Mouse (Mus musculus) 3T3-L1 (cell line): ENCODE data around the gene Tmco1.

ENCODE experiments used
- DNase-seq: peaks from one replicate; pipeline ENCODE4 v3.0.0-alpha.2; 2015; ENCODE audit warnings: low read depth, low spot score

Gene Tmco1

DNA sequence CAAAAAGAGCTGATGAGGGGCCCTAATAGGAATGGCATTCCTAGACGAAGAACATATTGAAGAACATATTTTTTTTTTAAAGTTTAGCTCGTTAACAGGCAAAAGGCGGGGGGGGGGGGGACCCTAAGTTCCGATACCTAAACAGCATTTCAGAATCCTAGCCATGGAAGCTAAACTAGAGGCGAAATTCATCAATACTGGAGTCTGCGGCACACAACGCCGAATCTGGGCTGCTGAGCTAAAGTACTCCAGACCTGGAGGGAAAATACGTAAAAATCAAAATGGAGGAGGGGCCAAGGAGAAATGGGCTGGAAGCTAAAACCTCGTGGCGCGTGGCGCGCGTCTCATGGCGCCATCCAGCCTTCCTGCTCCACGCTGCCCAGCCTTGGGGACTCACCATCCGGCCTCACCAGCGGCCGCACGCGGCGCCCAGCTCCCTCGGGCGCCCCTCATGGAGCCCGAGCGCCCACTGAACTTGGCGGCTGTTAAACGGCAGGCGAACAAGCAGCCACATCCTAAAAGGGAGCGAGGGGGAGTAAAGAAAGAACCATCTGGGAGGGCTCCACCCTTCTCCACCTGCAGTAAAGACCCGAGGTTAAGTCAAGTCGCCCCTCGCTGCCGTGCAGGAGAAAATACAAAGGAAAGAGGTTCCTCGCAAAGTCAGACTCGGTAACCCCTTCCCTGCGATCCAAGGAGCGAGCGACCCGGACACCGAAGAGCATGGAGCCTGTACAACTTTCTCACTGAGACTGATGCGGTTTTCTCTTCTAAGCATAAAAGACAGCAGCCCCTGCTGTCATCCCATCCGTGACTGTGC lies 24.5 kb upstream of the Tmco1 start:
- peak; percentile 71 for DNase-seq

- peak; percentile 59 for DNase-seq
Measured at GRCm38 (mm10) chr1:167284258-167284836, 23.8 kb upstream of the Tmco1 start.

DNA sequence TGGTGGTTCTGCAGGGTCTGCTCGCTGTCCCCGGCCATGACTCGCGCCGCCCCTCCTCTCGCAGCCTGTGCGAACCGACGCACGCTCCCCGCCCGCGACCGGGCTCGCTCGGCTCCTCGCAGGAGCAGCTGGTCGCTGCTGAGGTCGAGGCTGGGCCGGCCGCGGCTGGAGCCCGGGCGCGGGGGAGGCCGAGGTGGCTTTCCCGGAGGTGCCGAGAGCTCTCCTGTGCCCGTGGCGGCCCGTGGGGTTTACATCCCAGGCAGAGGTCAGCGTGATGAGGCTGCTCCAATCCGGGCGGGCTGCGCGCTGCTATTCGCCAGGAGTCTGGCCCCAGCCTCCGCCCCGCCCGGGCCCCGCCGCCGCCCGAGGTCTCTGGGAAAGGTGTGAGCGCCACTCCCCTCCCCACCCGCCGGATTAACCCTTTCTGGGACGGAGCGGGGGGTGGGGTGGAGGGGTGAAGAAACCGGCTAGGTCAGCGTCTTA lies 23.3 kb upstream of the Tmco1 start:
- peak; percentile 79 for DNase-seq

DNA sequence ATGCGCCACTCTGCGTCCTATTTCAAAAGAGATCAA lies 23.0 kb upstream of the Tmco1 start, which contains the start of gene Uck2:
Gene Uck2 (minus strand): TSS at position 1 of the 36 bp plus-strand sequence.
- no peak for DNase-seq

DNA sequence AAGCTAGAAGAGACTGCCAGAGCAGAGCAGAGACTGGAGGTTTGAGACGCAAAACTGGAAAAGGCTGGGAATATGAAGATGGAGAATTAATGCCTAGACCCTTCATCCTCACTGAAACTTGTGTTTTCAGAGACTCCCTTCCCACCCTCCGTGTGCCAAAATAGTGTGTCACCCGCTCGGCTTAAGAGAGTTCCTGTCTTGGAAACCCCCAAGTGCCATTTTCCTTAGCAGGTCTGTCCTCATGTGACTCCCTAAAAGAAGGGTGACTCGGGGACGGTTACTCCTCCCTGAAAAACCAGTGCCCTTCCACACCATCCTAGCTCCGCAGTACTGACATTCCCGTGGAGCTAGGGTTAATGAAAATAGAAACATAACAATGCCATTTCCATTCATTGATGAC lies 22.8 kb upstream of the Tmco1 start:
- no peak for DNase-seq

DNA sequence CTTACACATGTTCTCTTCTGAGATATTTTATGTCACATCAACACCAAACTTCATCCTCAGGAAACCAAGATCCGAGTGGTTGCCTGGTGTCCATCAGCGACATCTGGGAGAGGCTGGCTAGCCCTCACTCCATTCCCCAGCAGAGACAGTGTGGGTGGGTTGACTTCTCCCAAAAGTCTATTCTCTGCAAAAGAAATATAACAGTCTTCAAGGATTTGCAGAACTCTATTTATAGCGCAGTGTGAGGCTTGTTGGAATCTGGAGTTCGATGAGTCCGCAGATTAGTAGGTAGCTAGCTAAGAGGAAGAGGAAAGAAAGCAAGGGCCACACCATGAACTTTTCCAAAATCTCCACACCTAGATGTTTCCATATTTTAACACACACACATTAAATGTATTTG lies 21.0 kb upstream of the Tmco1 start:
- no peak for DNase-seq

DNA sequence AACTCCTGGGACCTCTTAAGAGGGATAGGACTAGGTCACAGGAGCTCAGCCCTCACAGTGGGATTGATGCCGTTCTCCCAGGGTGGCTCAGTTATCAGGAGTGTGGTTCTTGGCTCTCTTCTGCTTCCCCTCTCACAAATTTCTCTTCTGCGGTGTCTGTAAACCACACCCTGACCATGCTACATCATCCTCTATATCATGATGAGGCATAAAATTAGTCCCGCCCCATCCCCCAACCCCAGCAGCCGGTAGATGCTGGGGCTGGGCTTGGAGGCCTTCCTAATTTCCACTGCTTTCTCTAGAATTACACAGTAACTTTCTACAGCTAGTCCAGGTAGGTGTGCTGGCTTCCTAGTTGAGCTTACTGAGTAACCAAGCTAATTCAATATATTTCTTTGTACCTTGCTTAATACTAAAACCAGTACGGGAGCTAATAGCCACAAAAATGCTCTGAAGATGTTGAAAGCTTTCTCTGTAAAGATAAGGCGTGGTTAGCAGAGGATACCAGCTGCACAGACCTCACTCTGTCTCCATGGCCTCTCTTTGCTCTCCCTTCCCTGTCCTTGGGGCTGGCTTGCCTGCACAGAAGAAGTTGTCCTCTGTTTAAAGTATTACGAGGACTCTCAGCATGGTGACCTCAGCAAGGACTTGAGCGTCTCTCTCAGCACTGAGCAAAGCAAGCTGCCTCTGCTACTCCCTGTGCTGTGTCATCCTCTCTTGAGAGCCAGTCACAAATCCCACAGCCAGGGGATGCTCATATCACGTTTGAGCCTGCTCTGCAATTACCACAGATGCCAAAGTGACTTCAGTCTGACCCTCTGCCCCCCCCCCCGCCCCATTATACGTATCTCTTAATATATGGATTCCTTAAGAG lies 19.3 kb upstream of the Tmco1 start:
- DNase-seq, result peak; percentile 52

- DNase-seq, result no peak
Measured at GRCm38 (mm10) chr1:167289567-167290262, 18.5 kb upstream of the Tmco1 start.

DNA sequence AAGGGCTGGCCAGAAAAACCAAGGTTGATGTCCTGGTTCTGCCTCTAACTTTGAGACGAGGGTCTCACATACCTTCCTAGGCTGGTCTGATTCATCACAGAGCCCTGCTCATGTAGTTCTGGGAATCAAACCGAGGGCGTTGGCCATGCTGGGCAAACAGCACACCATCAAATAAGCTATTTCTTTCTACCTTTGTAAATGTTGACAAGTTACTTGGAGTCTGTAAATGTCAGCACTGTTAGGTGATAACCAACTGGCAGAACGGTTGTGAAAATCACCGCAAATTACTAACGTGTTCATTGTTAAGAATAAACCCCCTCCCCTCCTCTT lies 17.9 kb upstream of the Tmco1 start:
- no peak for DNase-seq

DNA sequence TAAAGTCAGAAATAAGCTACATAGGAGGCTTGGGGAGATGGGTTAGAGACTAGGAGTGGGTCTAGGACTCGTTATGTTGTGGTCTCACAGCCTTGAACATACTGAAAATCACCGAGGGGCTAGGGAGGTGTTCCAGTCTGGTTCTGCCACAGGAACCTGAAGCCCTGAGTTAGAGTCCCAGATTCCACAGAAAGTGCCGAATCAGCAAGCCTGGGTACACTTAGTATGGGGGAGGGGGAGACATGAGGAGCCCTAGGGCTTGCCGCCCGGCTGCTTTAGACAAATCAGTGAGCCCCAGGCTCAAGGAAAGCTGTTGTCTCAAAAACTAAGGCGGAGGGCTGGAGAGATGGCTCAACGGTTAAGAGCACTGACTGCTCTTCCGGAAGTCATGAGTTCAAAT lies 16.6 kb upstream of the Tmco1 start:
- DNase-seq, result no peak

GRCm38 (mm10) chr1:167292447-167292846 lies 15.7 kb upstream of the Tmco1 start:
- DNase-seq, result no peak

DNA sequence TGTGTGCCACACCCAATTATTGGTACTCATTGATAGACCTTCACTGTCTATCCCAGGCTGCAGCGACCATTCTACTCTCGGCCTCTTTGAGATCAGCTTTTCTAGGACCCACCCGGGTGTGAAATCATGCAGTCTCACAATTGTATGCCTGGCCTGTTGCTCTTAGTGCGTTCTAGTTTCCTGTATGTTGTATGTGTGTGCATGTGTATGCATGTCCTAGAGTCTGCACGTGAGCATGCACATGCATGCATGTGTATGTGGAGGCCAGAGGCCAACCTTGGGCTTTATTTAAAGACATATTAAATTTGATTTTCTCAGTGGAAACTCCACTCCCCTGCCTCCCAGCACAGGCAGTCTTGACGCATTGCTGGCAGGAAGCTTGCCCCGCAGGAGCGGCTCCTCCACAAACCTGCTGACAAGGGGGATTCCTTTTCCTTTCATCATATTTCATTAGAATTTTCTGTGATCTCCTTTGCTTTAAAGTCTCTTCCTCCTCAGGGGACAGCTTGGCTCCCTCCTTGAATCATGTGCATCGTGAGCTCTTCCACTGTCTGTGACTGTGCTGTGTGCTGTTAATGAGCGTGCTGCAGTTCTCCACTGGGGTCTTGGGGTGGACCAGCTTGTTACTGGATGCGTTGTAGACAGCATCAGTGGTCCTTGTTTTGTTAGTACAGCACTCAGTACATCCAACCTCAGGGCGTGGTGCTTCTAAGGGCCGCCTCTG lies 12.3 kb upstream of the Tmco1 start:
- no peak for DNase-seq

- DNase-seq, result no peak
Measured at GRCm38 (mm10) chr1:167300122-167300521, 8.1 kb upstream of the Tmco1 start.

DNA sequence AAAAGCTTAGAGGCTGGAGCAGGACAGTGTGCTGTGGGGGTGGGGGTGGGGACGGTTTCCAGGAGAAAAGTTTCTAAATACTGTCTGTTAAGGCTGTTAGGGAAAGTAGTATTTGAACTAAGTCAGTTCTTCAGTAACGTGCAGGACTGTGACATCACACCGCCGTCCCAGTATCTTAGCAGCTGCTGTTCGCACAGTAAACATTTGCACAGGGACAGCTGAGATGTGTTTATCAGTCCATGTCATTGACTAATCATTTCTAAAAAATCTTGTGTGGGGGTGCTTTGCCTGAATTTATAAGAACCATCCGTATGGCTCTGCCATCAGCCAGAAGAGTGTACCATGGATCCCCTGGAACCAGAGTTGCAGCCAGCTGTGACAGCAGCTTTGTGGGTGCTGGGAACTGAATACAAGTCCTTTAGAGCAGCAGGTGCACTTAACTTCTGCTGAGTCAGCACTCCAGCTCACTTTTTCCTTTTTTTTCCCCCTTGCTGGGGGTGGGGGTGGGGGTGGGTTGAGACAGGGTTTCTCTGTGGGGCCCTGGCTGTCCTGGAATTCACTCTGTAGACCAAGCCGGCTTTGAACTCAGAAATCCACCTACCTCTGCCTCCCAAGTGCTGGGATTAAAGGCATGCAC lies 2.6 kb upstream of the Tmco1 start:
- DNase-seq, result no peak

DNA sequence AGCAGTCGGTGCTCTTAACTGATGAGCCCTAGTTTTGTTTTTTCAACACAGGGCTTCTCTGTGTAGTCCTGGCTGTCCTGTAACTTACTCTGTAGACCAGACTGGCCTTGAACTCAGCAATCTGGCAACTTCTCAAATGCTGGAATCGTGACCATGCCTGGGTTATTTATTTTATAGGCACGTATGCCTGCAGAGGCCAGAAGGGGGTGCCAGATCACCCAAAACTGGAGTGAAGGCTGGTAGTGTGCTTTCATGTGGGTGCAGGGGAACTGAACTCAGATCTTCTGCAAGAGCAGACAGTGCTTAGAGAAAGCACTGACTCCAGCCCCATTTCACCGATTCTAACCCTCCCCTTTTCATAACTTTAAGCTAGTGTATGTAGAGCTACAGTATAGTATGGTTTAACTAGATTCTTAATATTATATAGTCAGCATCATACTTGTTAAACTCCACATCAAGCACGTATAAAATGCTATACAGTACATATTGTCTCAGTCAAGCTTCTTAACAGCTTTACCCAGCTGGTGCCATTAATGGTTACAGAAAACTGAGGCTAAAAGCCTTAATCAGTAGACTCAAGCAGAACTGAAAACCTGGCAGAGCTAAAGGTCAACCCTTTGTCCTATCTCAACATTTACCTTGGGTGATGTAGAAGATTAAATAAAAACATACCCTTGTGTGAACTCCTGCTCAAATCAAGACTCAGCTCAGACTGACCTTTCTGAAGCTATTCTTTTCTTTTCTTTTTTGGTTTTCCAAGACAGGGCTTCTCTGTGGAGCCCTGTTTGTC lies 1.5 kb upstream of the Tmco1 start:
- DNase-seq, result peak; percentile 82

GRCm38 (mm10) chr1:167307674-167308073 lies 504 bp upstream of the Tmco1 start:
- peak; percentile 18 for DNase-seq

DNA sequence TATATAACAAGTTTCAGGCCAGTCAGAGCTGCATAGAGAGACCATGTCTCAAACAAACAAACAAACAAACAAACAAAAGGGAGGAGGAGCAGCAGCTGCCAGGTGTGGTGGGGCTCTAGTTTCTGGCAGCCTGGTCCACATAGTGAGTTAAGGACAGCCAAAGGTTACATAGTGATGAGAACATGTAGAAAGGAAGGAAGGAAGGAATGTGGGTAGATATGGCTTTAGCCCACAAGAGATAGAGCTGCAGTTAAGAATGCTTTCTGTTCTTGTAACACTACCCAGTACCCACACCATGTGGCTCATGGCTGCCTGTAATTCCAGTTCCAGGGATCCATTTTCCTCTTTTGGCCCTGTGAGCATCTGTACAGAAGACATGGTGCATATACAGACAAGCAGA lies 4.2 kb downstream of the Tmco1 start:
- no peak for DNase-seq

GRCm38 (mm10) chr1:167313220-167313619 lies 5.0 kb downstream of the Tmco1 start:
- DNase-seq, result no peak

- no peak for DNase-seq
Measured at GRCm38 (mm10) chr1:167321691-167322090, 13.5 kb downstream of the Tmco1 start.

DNA sequence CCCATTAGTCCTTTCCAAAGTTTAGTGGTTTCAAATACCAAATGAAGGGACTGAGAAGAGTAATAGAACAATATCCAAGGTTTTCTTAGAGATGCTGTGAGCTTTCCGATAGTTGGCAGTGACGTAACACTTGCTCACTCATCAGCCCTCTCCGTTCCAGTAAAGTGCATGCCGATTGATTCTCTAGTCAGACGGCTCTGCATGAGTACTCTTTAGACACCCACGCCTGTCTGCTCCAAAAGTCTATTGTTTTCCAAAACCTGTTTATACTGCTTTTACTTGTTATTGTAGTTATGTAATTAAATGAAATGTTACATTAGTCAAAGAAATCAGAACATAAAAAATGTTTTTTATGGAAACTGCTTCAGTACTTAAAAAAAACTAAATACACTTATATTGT lies 20.6 kb downstream of the Tmco1 start:
- no peak for DNase-seq

- DNase-seq, result no peak
Measured at GRCm38 (mm10) chr1:167331106-167331505, 22.9 kb downstream of the Tmco1 start.
